Mouse (Mus musculus) neutrophil, adult 83 days (primary cell): ENCODE results near the gene Trpm2. TPM values are rescaled to one million over a fixed set of nuclear protein-coding genes. Genes with fewer than 3 reads are reported as not detected.

ENCODE experiments used
- total RNA-seq, 2 experiments: library from RNA; stranded (reverse); gene quantifications; one replicate each; pipeline ENCODE4 v1.2.4; 2023

Trpm2 gene
- total RNA-seq: 100 to 1,000 TPM; 232 to 259 TPM

GRCm38 (mm10) chr10:77970481-77970880 lies at the start of gene Trpm2:
Gene Trpm2, minus strand, starts transcription at chr10:77970563.

GRCm38 (mm10) chr10:78009945-78010293 lies 39.6 kb upstream of the Trpm2 start, which contains the start of gene Pfkl:
Gene Pfkl, minus strand, starts transcription at chr10:78010083.

GRCm38 (mm10) chr10:77978351-77979350 lies 8.3 kb upstream of the Trpm2 start, which contains the start of gene 1810043G02Rik:
Gene 1810043G02Rik, plus strand, starts transcription at chr10:77978524.

GRCm38 (mm10) chr10:77902211-77902893 lies 68.0 kb downstream of the Trpm2 start, which contains the start of gene Lrrc3:
Gene Lrrc3, minus strand, starts transcription at chr10:77902536.

GRCm38 (mm10) chr10:77861675-77862074 lies 108.7 kb downstream of the Trpm2 start, which contains the start of gene Gm3285:
Gene Gm3285, plus strand, starts transcription at chr10:77861975.

Other genes starting within 250 kb of the Trpm2 start
- not detected for gene Krtap12-1, start 250.0 kb downstream of the Trpm2 start, total RNA-seq
- not detected for gene Gm10100, start 244.1 kb downstream of the Trpm2 start, total RNA-seq
- gene Gm18596, start 227.9 kb downstream of the Trpm2 start, total RNA-seq: not detected
- not detected for gene Gm9736, start 219.2 kb downstream of the Trpm2 start, total RNA-seq
- gene Gm3233, start 210.9 kb downstream of the Trpm2 start, total RNA-seq: not detected
- gene Gm3238, start 199.2 kb downstream of the Trpm2 start, total RNA-seq: not detected
- not detected for gene Gm7138, start 193.6 kb downstream of the Trpm2 start, total RNA-seq
- not detected for gene Gm3250, start 188.0 kb downstream of the Trpm2 start, total RNA-seq
- not detected for gene Gm7137, start 182.4 kb downstream of the Trpm2 start, total RNA-seq
- gene Gm9639, start 175.5 kb downstream of the Trpm2 start, total RNA-seq: not detected
- gene Gm19668, start 171.4 kb downstream of the Trpm2 start, total RNA-seq: not detected
- gene Gm9507, start 158.7 kb downstream of the Trpm2 start, total RNA-seq: not detected
- not detected for gene Gm2696, start 155.9 kb downstream of the Trpm2 start, total RNA-seq
- gene Krtap10-4, start 143.5 kb downstream of the Trpm2 start, total RNA-seq: not detected
- gene Krtap10-10, start 134.6 kb downstream of the Trpm2 start, total RNA-seq: not detected
- gene Gm36176, start 123.8 kb downstream of the Trpm2 start, total RNA-seq: not detected
- gene Gm10318, start 117.7 kb downstream of the Trpm2 start, total RNA-seq: not detected
- not detected for gene Gm3285, start 108.6 kb downstream of the Trpm2 start, total RNA-seq
- gene Lrrc3, start 68.0 kb downstream of the Trpm2 start, total RNA-seq: under 1 TPM in 1 of 2 experiments, not detected in 1; 0.15 TPM
- gene 1810043G02Rik, start 8.0 kb upstream of the Trpm2 start, total RNA-seq: 1 to 10 TPM; 7.1 to 8.8 TPM
- 10 to 100 TPM; 27.1 to 40.2 TPM for gene Pfkl, start 39.5 kb upstream of the Trpm2 start, total RNA-seq
- 1 to 10 TPM; 1.4 to 1.8 TPM for gene Dnmt3l, start 71.4 kb upstream of the Trpm2 start, total RNA-seq
- gene Aire, start 73.0 kb upstream of the Trpm2 start, total RNA-seq: not detected
- gene Icosl, start 98.7 kb upstream of the Trpm2 start, total RNA-seq: 10 to 100 TPM; 48.0 to 48.3 TPM
- gene D10Jhu81e, start 199.2 kb upstream of the Trpm2 start, total RNA-seq: 10 to 100 TPM; 23.3 to 27.2 TPM
- 1 to 10 TPM; 4.9 to 5.7 TPM for gene Pwp2, start 214.6 kb upstream of the Trpm2 start, total RNA-seq